Mouse (Mus musculus) gastrocnemius, adult 8-10 months (tissue): ENCODE results near the gene Npepl1. TPM values are rescaled to one million over a fixed set of nuclear protein-coding genes. Genes with fewer than 3 reads are reported as not detected.

Experiments used
- total RNA-seq, 4 experiments: library from RNA; stranded (reverse); gene quantifications; 2 replicates each; pipeline ENCODE4 v1.2.4; 2022

Npepl1 gene
- total RNA-seq, 4 experiments from 2014 or later: 95.2 to 109 (median 99.1) TPM

Other genes with a start within 250 kb of the Npepl1 start
- gene Stx16, start 34.0 kb upstream of the Npepl1 start, total RNA-seq: 10 to 100 TPM; 14.0 to 19.3 (median 15.1) TPM
- gene Gnas, start 174.0 kb downstream of the Npepl1 start, total RNA-seq: 1,000 to 10,000 TPM; 1,232 to 1,409 (median 1,307) TPM
- gene Gm20721, start 236.4 kb downstream of the Npepl1 start, total RNA-seq: 1 to 10 TPM; 1.0 to 2.2 (median 1.2) TPM